Mouse (Mus musculus) adipocyte (in vitro differentiated cells): ENCODE measurements at regions not wholly inside any gene's neighbourhood (a gene's known extent, or its start where the extent isn't known, plus 50 kb on each side); places are given as distances from the start of the nearest gene placed in this dataset.
A peak's percentile ranks its signal among the peaks of the same experiment; 100 is the strongest.
"Not testable (repeated sequence)": the region's sequence is repeated elsewhere in the genome, so short reads cannot be mapped to it uniquely, and the experiment has no call there.

Experiments
- DNase-seq: peaks from one replicate; pipeline ENCODE4 v3.0.0-alpha.2; 2016; ENCODE audit warnings: low spot score

- no peak for DNase-seq
These were observed 52.4 kb downstream of the Gm13691 start for GRCm38 (mm10) chr2:84042793-84043192.

DNA sequence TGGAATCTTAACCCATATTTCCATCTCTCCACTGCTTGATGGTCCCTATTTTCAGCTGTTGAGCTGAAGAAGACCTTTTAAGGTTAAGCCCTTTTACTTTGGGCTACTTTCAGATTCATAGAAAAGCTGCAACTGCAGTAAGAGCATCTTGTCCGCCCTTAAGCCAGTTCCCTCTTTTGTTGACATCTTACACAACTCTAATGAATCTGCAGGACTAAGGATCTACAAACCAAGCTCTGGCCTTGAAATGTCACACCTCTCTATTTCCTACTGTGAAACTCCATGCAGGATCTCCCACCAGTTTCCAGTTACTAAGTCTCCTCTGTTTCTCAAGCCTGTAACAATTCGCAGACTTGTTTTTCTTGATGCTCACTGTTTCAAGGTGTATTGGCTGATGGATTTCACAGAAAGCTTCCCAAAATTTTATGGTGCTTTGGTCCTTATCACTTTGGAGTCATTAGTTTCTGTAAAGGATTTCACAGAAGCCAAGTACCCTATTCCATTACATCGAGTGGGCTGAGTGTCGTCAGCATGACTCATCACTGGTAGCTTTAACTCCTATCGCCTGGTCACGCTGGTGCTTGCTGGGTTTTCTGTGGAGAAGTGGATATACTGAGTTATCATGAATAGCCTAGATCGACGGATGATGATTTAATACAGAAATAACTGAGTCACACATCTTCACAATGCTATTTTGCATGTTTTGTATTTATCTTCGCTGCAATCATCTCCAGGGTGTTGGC lies 58.2 kb downstream of the Gm13691 start:
- DNase-seq: no peak

GRCm38 (mm10) chr2:84051883-84052331 lies 61.6 kb downstream of the Gm13691 start:
- DNase-seq: peak; percentile 17

DNA sequence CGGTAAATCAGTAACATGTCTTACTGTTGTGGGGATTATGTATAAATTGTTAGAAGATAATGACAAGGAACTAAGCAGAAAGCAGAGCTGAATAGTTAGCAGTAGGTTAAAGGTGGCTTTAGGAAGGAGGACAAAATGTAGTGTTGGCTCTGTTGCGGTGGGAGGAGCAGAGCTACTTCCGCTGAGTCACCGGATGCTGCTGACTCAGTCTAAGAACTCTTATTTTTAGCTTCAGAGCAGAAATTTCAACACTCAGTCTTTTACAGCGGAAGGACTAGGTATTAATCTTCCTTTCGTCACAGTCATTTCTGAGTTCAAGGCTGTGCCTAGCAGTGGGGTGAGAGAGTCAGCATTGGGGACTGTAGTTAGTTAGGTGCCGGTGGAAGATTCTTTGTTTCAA lies 68.9 kb downstream of the Gm13691 start:
- DNase-seq: peak; percentile 92

DNA sequence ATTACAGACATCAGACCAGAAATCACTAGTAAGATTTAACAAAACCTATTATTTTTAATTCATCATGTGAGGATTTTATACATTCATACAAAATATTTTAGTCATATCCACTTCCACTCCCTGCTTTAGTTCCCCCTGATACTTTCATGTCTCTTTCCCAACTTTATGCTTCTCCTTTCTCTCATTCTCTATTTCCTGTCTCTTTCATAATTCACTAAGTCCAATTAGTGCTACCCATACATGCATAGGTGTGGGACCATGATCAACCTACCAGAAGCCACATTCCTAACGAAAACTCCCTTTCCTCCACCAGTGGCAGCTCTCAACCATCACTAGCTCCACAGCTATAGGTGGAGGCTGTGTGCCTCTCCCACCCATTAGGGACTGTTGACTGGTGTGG lies 70.9 kb downstream of the Gm13691 start:
- DNase-seq: no peak

- no peak for DNase-seq
These were observed 74.0 kb downstream of the Gm13691 start for GRCm38 (mm10) chr2:84064371-84064770.

DNA sequence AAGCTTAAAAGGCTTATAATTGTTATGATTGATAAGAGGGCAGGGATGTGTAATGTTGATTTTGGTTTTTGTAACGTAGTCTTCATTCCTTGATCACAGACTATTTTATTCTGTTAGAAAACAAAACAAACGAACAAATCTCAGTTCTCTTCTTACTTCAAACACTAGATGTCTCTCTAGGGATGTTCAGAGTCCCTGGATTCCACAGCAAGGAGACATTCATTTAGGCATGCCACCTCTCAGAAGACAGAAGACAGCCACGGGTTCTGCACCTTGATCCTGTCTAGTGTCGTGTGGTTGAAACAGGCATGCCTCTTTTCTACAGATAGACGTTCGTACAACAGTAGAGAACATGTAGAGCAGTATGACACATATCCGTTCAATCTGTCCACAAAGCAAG lies 74.7 kb downstream of the Gm13691 start:
- peak; percentile 45 for DNase-seq

DNA sequence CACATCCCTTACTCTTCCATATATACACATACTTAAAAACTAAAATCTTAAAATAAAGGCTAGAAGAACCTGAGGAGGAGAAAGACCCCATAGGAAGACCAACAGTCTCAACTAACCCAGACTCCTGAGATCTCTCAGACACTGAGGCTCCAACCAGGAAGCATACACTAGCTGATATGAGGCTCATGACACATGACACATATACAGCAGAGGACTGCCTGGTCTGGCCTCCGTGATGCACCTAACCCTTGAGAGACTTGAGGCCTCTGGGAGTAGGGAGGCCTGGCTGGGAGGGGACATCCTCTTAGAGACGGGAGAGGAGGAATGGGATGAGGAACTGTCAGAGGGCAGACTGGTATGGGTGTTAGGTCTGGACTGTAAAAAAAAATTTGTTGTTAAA lies 75.4 kb downstream of the Gm13691 start:
- no peak for DNase-seq

DNA sequence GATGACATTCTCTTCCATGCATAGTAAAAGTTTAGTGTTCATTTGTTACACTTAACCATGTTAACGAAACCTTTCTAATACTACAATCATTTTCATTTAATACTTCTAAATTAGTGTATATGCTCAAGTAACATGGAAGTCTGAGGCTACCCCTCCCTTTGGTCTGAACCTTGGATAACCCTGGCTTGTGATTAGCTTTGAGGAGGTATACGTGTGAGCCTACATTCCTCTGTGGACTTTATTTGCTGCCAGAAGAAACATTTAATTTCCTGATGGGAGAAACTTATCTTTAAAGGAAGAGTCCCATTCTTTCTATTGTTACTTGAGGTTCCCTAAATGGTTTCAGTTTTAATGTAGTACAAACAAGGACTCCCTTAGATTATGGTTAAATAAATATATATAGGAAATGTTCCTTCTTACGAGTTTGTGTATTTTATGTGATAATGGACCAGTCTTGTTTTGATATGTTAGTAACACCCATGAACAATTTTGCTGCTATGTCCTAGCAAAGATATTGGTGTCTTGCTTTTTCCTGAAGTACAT lies 75.9 kb downstream of the Gm13691 start:
- no peak for DNase-seq

DNA sequence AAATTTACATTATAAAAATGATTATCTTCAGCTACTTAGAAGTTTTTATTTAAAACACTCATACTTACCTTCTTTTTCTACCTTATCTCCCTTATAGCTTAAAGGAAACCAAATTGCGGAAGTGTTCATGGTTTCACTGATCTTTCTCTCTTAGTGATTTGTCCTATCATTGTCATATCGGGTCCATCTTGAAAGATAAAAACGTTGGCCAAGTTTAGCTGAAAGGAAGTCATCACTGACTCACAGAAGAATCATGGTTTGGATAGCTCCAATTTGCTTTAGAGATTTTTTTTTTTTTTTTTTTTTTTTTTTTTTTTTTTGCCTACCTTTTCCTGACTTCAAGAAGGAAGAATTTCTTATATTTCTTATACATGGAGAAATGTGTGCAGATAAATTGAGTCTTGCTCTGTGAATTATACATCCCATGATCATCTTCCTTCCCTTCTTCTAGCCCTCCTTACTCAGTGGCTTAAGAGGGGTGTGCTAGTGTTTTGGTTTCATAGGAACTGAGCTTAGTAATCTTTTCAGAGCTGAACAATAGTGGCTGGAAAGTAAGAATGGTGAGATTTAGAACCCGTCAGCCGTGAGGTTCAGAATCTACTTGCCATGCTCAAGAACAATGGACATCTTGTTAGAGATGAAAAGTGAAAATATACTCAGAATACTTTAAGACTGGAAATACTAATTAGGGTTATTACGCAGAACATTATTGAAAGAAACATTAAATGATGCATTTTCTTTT lies 76.6 kb downstream of the Gm13691 start:
- DNase-seq: no peak

DNA sequence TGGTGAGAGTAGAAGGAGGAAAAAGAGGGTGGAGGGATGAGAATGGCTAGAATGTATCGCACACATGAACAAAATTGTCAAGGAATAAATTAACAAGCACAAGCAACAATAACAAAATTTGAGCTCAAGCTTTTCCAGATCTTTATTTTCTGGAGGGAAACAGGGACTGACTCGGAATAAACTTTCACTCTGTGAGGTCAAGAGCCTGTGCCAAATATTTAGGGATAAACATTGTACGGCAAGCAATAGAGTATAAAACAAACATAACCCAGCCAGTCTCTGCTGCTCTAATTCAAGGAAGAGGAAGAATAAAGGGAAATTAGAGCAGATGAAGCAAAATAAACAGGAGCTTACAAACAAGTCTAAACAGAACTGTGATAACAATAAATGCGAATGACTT lies 78.3 kb downstream of the Gm13691 start:
- no peak for DNase-seq

DNA sequence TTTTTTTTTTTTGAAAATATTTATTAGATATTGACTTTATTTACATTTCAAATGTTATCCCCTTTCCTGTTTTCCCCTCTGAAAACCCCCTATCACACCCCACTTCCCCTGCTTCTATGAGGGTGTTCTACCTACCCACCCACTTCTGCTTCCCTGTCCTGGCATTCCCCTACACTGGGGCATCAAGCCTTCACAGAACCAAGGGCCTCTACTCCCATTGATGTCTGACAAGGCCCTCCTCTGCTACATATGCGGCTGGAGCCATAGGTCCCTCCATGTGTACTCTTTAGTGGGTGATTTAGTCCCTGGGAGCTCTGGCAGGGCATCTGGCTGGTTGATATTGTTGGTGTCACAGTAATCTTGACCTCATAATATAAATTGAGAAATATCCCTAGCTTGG lies 79.1 kb downstream of the Gm13691 start:
- DNase-seq: not testable (repeated sequence)

- no peak for DNase-seq
These were observed 82.7 kb downstream of the Gm13691 start for GRCm38 (mm10) chr2:84072881-84073583.

GRCm38 (mm10) chr2:84075944-84076343 lies 85.6 kb downstream of the Gm13691 start:
- DNase-seq: no peak

- DNase-seq: no peak
These were observed 88.9 kb downstream of the Gm13691 start for GRCm38 (mm10) chr2:84079284-84079683.

GRCm38 (mm10) chr2:84080228-84080627 lies 89.9 kb downstream of the Gm13691 start:
- no peak for DNase-seq

DNA sequence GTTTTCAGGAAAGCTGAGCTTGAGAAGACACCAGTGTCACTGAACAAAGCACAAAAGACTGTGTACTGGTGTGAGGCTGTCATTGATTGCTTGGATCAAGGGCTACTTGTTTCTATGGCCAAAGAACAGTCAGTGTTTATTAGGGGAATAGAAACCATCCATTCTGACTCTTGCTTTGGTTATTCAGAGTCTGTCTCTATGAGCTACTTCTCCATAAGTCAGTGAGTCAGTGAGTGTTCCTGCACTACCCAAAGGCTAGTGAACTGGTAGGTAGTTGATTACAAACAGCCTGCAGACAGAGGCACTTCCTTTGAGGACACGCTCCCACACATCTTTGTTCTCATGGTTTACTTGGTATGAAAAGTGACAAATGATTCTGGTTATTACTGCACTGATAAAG lies 104.4 kb downstream of the Gm13691 start:
- no peak for DNase-seq

DNA sequence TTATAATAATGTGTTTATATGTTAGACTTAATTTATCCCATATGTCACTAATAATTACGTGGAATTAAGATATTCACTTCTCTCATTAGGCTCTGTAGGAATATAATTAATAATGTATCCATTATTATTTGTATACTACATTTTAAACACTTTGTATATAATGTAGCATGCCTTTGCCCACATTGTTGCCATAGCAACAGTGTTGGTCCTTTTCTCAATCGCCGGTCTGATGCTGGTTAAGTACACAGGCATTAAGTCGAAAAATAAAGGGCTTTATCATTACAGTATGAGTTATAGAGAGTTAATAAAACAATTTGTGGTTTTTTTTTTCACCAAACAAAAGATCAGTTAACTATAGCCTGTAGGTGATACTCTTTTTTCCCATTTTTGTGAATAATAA lies 108.4 kb downstream of the Gm13691 start:
- DNase-seq: no peak

DNA sequence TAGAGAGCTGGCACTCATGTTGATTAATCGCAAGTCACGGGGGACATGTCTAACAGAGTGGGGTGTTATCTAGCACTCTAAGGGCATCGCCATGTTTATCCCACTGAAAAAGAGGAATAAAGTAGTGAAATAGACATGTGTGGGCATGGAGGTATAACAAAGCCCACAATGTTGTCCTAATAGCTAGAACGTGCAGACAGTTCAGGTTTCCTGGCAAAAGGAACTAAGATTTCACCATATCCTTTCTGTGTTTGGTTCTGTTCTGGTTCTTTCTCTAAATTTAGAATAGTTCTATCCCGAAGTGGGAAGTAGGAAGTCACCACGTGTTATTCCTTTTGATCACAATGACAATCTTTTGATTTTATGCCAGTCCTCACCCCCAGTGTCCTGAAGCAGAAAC lies 123.2 kb downstream of the Gm13691 start:
- no peak for DNase-seq

GRCm38 (mm10) chr2:84119839-84120238 lies 129.5 kb downstream of the Gm13691 start:
- no peak for DNase-seq

DNA sequence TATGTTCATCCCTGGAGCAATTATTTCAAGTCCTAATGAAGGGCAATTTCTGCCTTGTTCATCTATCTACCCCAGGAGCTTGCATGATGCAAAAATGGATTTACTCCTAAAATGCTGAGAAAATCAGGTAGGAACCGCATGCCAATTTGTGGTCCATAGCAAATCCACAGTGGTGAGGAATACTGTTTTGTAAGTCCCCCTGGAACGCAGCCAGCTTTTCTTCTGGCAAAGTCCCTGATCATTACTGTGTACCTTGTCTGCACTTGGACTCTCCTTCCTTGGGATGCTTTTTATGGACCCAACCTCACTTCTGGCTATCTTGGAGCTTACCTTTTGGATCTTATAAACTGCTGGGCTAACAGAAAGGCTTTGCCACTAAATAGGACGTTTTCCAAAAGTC lies 137.2 kb downstream of the Gm13691 start:
- peak; percentile 9 for DNase-seq

- peak; percentile 7 for DNase-seq
These were observed 171.4 kb downstream of the Gm13691 start for GRCm38 (mm10) chr2:84161742-84162141.

GRCm38 (mm10) chr2:84173450-84173849 lies 183.1 kb downstream of the Gm13691 start:
- DNase-seq: no peak
